Mouse (Mus musculus) central nervous system, embryonic 14 days (tissue): ENCODE data around the gene C2cd2l. TPM values are rescaled to one million over a fixed set of nuclear protein-coding genes. Genes with fewer than 3 reads are reported as not detected.

Source experiments
- polyA plus RNA-seq: library from polyadenylated mRNA; depleted of rRNA; stranded (reverse); fragments of >200 nt; gene quantifications from 2 replicates; pipeline ENCODE4 v1.2.3, GENCODE M21; 2012; rRNA removed

Gene C2cd2l
- 47.2 and 53.2 TPM in 2 replicates for polyA plus RNA-seq

GRCm38 (mm10) chr9:44319887-44320798 is at the start of gene C2cd2l:
C2cd2l (minus strand) TSS chr9:44320285.

GRCm38 (mm10) chr9:44361190-44361917 is 41.3 kb upstream of the C2cd2l start, which contains the start of gene Vps11:
Vps11 (minus strand) TSS chr9:44361670.

GRCm38 (mm10) chr9:44343781-44344421 is 23.8 kb upstream of the C2cd2l start, which contains the start of gene Hmbs:
Hmbs (minus strand) TSS chr9:44344228.

GRCm38 (mm10) chr9:44334396-44335330 is 14.6 kb upstream of the C2cd2l start, which contains the start of gene H2afx:
H2afx (plus strand) TSS chr9:44334694.

GRCm38 (mm10) chr9:44325768-44326370 is 5.8 kb upstream of the C2cd2l start, which contains the start of gene Dpagt1:
Dpagt1 (plus strand) TSS chr9:44326019.

GRCm38 (mm10) chr9:44305466-44306079 is 14.5 kb downstream of the C2cd2l start, which contains the start of gene Hinfp:
Hinfp (minus strand) TSS chr9:44305671.

GRCm38 (mm10) chr9:44288076-44288958 is 31.8 kb downstream of the C2cd2l start, which contains the start of gene Abcg4:
Abcg4 (minus strand) TSS chr9:44288615.

GRCm38 (mm10) chr9:44268432-44268831 is 51.7 kb downstream of the C2cd2l start, which contains the start of gene Nlrx1:
Nlrx1 (minus strand) TSS chr9:44268599.

Other genes starting within 250 kb of the C2cd2l start
- 1.3 and 1.9 TPM in 2 replicates for gene Mfrp, start 218.6 kb downstream of the C2cd2l start, polyA plus RNA-seq
- 4.3 and 5.5 TPM in 2 replicates for gene C1qtnf5, start 213.0 kb downstream of the C2cd2l start, polyA plus RNA-seq
- 0.16 and 0.32 TPM in 2 replicates for gene Gm49380, start 206.8 kb downstream of the C2cd2l start, polyA plus RNA-seq
- gene Rnf26, start 206.8 kb downstream of the C2cd2l start, polyA plus RNA-seq: 30.0 and 33.0 TPM in 2 replicates
- gene Mcam, start 185.8 kb downstream of the C2cd2l start, polyA plus RNA-seq: 29.7 and 40.4 TPM in 2 replicates
- 22.4 and 23.4 TPM in 2 replicates for gene Cbl, start 86.2 kb downstream of the C2cd2l start, polyA plus RNA-seq
- 0.07 and 0.13 TPM in 2 replicates for gene Ccdc153, start 79.6 kb downstream of the C2cd2l start, polyA plus RNA-seq
- 0.74 and 0.75 TPM in 2 replicates for gene Pdzd3, start 68.8 kb downstream of the C2cd2l start, polyA plus RNA-seq
- gene Nlrx1, start 51.7 kb downstream of the C2cd2l start, polyA plus RNA-seq: 4.3 and 4.6 TPM in 2 replicates
- gene Abcg4, start 31.7 kb downstream of the C2cd2l start, polyA plus RNA-seq: 52.4 and 58.7 TPM in 2 replicates
- gene Hinfp, start 14.6 kb downstream of the C2cd2l start, polyA plus RNA-seq: 43.3 and 49.9 TPM in 2 replicates
- 38.7 and 39.4 TPM in 2 replicates for gene Dpagt1, start 5.7 kb upstream of the C2cd2l start, polyA plus RNA-seq
- gene H2afx, start 14.4 kb upstream of the C2cd2l start, polyA plus RNA-seq: 197 and 236 TPM in 2 replicates
- 50.4 and 50.6 TPM in 2 replicates for gene Hmbs, start 23.9 kb upstream of the C2cd2l start, polyA plus RNA-seq
- 36.0 and 37.5 TPM in 2 replicates for gene Vps11, start 41.4 kb upstream of the C2cd2l start, polyA plus RNA-seq
- 47.0 and 53.6 TPM in 2 replicates for gene Hyou1, start 59.2 kb upstream of the C2cd2l start, polyA plus RNA-seq
- gene Slc37a4, start 76.6 kb upstream of the C2cd2l start, polyA plus RNA-seq: 48.9 and 50.0 TPM in 2 replicates
- gene Rps25, start 86.9 kb upstream of the C2cd2l start, polyA plus RNA-seq: 705 and 780 TPM in 2 replicates
- 169 and 183 TPM in 2 replicates for gene Trappc4, start 87.3 kb upstream of the C2cd2l start, polyA plus RNA-seq
- gene Ccdc84, start 98.3 kb upstream of the C2cd2l start, polyA plus RNA-seq: 57.4 and 62.5 TPM in 2 replicates
- not detected in 2 replicates for gene Foxr1, start 120.9 kb upstream of the C2cd2l start, polyA plus RNA-seq
- 0.43 TPM in 1 of 2 replicates, not detected in the other for gene Upk2, start 134.7 kb upstream of the C2cd2l start, polyA plus RNA-seq
- 18.8 and 23.9 TPM in 2 replicates for gene Bcl9l, start 162.5 kb upstream of the C2cd2l start, polyA plus RNA-seq
- gene Cxcr5, start 241.6 kb upstream of the C2cd2l start, polyA plus RNA-seq: 0.04 TPM in 2 replicates